Mouse (Mus musculus) forebrain, embryonic 14.5 days (tissue): ENCODE results near the gene Gm19668. TPM values are rescaled to one million over a fixed set of nuclear protein-coding genes. Genes with fewer than 3 reads are reported as not detected.
"Not testable (repeated sequence)": the region's sequence is repeated elsewhere in the genome, so short reads cannot be mapped to it uniquely, and the experiment has no call there.

Experiments used
- ATAC-seq: fragments of 200-750 bp; cut with Nextera tagmentation; 2 replicates; pipeline ENCODE4 v1.8.0; 2017; ENCODE audit warnings: mild to moderate bottlenecking, moderate library complexity
- DNase-seq: peaks from one replicate; pipeline ENCODE4 v3.0.0-alpha.2; 2015; ENCODE audit warnings: low spot score
- H3K27ac ChIP-seq: fragments of 300-500 bp; sonication (generic); 2 replicates; pipeline ENCODE4 v1.5.1; 2014; ENCODE audit warnings: low read depth, mild to moderate bottlenecking, control low read depth, low read length, moderate library complexity
- H3K27me3 ChIP-seq: fragments of 300-500 bp; sonication (generic); replicated peaks from 2 replicates; pipeline ENCODE4 v1.6.1; 2014; ENCODE audit warnings: low read length, control low read depth, mixed read lengths; ENCODE audit not compliant: control insufficient read depth, insufficient read depth
- H3K36me3 ChIP-seq: fragments of 300-500 bp; sonication (generic); 2 replicates; pipeline ENCODE4 v1.6.1; 2014; ENCODE audit warnings: low read length, control low read depth; ENCODE audit not compliant: control insufficient read depth, insufficient read depth
- H3K4me1 ChIP-seq: fragments of 300-500 bp; sonication (generic); 2 replicates; pipeline ENCODE4 v1.6.1; 2014; ENCODE audit warnings: antibody characterized with exemption, low read length, control low read depth; ENCODE audit not compliant: control insufficient read depth, insufficient read depth
- H3K4me2 ChIP-seq: fragments of 300-500 bp; sonication (generic); 2 replicates; pipeline ENCODE4 v1.6.1; 2014; ENCODE audit warnings: mild to moderate bottlenecking, control low read depth, low read length
- H3K4me3 ChIP-seq: fragments of 300-500 bp; sonication (generic); 2 replicates; pipeline ENCODE4 v1.5.1; 2014; ENCODE audit warnings: low read depth, low read length, control low read depth
- H3K9ac ChIP-seq: fragments of 300-500 bp; sonication (generic); 2 replicates; pipeline ENCODE4 v1.6.1; 2014; ENCODE audit warnings: mild to moderate bottlenecking, low read length, control low read depth, moderate library complexity
- H3K9me3 ChIP-seq: fragments of 300-500 bp; sonication (generic); replicated peaks from 2 replicates; pipeline ENCODE4 v1.6.1; 2016; ENCODE audit warnings: low read length, control low read depth, mixed read lengths; ENCODE audit not compliant: control insufficient read depth
- WGBS: fragments of 180-500 bp; shearing (Covaris S2); extraction: QIAGEN DNeasy Blood & Tissue Kit; methylation state at CpG from one replicate; pipeline ENCODE4 v1.1.7; 2014; 5-methylcytosine and 5-hydroxymethylcytosine counted together
- polyA plus RNA-seq: library from polyadenylated mRNA; unstranded; fragments of >200 nt; fragmentation: Nextera tagmentation; extraction: Ambion mirVana; gene quantifications from 2 replicates; pipeline ENCODE4 v1.2.1, GENCODE M21; 2014

Gene Gm19668
- polyA plus RNA-seq, 1 experiment from 2014 or later = not detected

- not testable (repeated sequence) for H3K9ac ChIP-seq, H3K27ac ChIP-seq, H3K4me3 ChIP-seq, H3K36me3 ChIP-seq, H3K9me3 ChIP-seq, ATAC-seq, H3K4me1 ChIP-seq, DNase-seq, H3K27me3 ChIP-seq, H3K4me2 ChIP-seq
- WGBS = 81% methylated on average over 1 of the region's 3 CpGs
Observed at GRCm38 (mm10) chr10:77783396-77783795, 15.5 kb downstream of the Gm19668 start.

- not testable (repeated sequence) for H3K27me3 ChIP-seq, H3K4me2 ChIP-seq, DNase-seq, H3K27ac ChIP-seq, H3K9me3 ChIP-seq, H3K4me1 ChIP-seq, ATAC-seq, H3K36me3 ChIP-seq, H3K4me3 ChIP-seq, H3K9ac ChIP-seq
- no CpG with 5 or more reads among the region's 1 CpGs for WGBS
Observed at GRCm38 (mm10) chr10:77782442-77782841, 16.5 kb downstream of the Gm19668 start, which contains the start of gene Gm3250. TSS of gene Gm3250 (minus strand) at chr10:77782542.

GRCm38 (mm10) chr10:77776844-77777243, 22.1 kb downstream of the Gm19668 start, which contains the start of gene Gm7138:
TSS of gene Gm7138 (minus strand) at chr10:77776944.
- not testable (repeated sequence) for ATAC-seq, DNase-seq, H3K36me3 ChIP-seq, H3K27ac ChIP-seq, H3K9ac ChIP-seq, H3K4me3 ChIP-seq, H3K9me3 ChIP-seq, H3K4me1 ChIP-seq, H3K4me2 ChIP-seq, H3K27me3 ChIP-seq
- WGBS = 60% methylated on average over 1 of the region's 1 CpGs

GRCm38 (mm10) chr10:77772142-77772541, 26.8 kb downstream of the Gm19668 start:
- H3K27ac ChIP-seq, H3K9me3 ChIP-seq, H3K4me2 ChIP-seq, DNase-seq, ATAC-seq, H3K36me3 ChIP-seq, H3K9ac ChIP-seq, H3K4me1 ChIP-seq, H3K4me3 ChIP-seq, H3K27me3 ChIP-seq: not testable (repeated sequence)
- 78% methylated on average over 1 of the region's 3 CpGs for WGBS

GRCm38 (mm10) chr10:77771225-77771624, 27.7 kb downstream of the Gm19668 start, which contains the start of gene Gm3238:
TSS of gene Gm3238 (minus strand) at chr10:77771325.
- not testable (repeated sequence) for H3K27ac ChIP-seq, H3K4me1 ChIP-seq, H3K9me3 ChIP-seq, H3K4me3 ChIP-seq, ATAC-seq, H3K36me3 ChIP-seq, H3K27me3 ChIP-seq, DNase-seq, H3K4me2 ChIP-seq, H3K9ac ChIP-seq
- 71% methylated on average over 1 of the region's 1 CpGs for WGBS

GRCm38 (mm10) chr10:77769727-77770126, 29.2 kb downstream of the Gm19668 start:
- H3K9ac ChIP-seq = no peak overlapping the region

GRCm38 (mm10) chr10:77759582-77759981, 39.4 kb downstream of the Gm19668 start, which contains the start of gene Gm3233:
TSS of gene Gm3233 (minus strand) at chr10:77759682.
- H3K4me2 ChIP-seq, H3K27me3 ChIP-seq, DNase-seq, H3K9me3 ChIP-seq, H3K4me3 ChIP-seq, H3K27ac ChIP-seq, H3K36me3 ChIP-seq, H3K9ac ChIP-seq, ATAC-seq, H3K4me1 ChIP-seq: not testable (repeated sequence)
- no CpG with 5 or more reads among the region's 1 CpGs for WGBS

More at GRCm38 (mm10) chr10:77769727-77770126, 29.2 kb downstream of the Gm19668 start:
- no peak overlapping the region for H3K27ac ChIP-seq
- DNase-seq = no peak
- H3K36me3 ChIP-seq = no peaks in the 10 kb centered on the region
- ATAC-seq = no peak
- H3K4me2 ChIP-seq = no peak overlapping the region
- 74% methylated on average over 1 of the region's 1 CpGs for WGBS
- H3K4me1 ChIP-seq = no peaks in the 10 kb centered on the region
- H3K9me3 ChIP-seq = no peaks in the 10 kb centered on the region
- no peaks in the 10 kb centered on the region for H3K27me3 ChIP-seq
- H3K4me3 ChIP-seq = no peak overlapping the region

- no peak overlapping the region for H3K27ac ChIP-seq
- no peaks in the 10 kb centered on the region for H3K36me3 ChIP-seq
- no peak overlapping the region for H3K4me2 ChIP-seq
- H3K27me3 ChIP-seq = no peaks in the 10 kb centered on the region
- H3K4me1 ChIP-seq = no peaks in the 10 kb centered on the region
- DNase-seq (no peak), ATAC-seq (no peak)
- no peak overlapping the region for H3K4me3 ChIP-seq
- no peak overlapping the region for H3K9ac ChIP-seq
- H3K9me3 ChIP-seq = no peaks in the 10 kb centered on the region
Observed at GRCm38 (mm10) chr10:77753448-77753847, 45.5 kb downstream of the Gm19668 start.

- not testable (repeated sequence) for H3K4me3 ChIP-seq, H3K9me3 ChIP-seq, H3K27ac ChIP-seq, DNase-seq, H3K9ac ChIP-seq, H3K4me1 ChIP-seq, H3K4me2 ChIP-seq, H3K27me3 ChIP-seq, H3K36me3 ChIP-seq, ATAC-seq
- 61% methylated on average over 3 of the region's 3 CpGs for WGBS
Observed at GRCm38 (mm10) chr10:77752312-77752711, 46.6 kb downstream of the Gm19668 start.
